Mouse (Mus musculus): Measurements from ENCODE around the gene Ghrhr.
A peak's percentile ranks its signal among the peaks of the same experiment; 100 is the strongest.

DNA sequence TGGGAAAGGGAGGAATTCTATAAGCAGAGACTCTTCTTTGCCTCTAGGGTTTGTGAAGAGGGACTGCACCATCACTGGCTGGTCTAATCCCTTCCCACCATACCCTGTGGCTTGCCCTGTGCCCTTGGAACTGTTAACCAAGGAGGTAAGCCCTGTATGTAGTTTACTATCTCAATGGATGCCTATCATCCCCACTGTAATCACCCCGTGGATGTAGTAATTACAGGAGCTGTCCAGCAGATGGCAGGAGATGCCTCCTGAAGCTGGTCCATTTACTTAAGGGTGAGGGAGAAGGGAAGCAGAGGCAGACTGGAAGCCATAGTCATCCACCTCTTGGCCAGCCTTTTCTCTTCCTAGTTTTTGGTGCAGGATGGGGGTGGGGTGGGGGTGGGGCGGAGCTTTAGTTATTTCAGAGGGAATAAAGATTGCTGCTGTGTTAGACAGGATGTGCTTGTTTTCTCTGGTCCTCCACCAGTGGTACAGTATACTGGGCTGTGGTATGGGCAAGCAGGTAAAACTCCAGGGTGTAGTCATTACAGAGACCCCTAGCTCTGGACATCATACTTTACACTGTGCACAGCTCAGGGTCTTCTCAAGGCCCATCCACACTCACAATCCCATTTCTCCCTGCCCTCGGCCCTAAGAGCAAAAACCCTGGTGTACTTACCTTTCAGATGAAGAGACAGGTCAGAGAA is 3.7 kb downstream of the Ghrhr start:
- TF ChIP-seq CTCF (IDR thresholded peaks at IDR 0.05) (peak; percentile 82), EP300 (IDR thresholded peaks at IDR 0.05) (no peak)
